Mouse (Mus musculus) lung, postnatal 0 days (tissue): Measurements from ENCODE around the gene Adk. TPM values are rescaled to one million over a fixed set of nuclear protein-coding genes. Genes with fewer than 3 reads are reported as not detected.

Experiments used
- ATAC-seq: fragments of 200-750 bp; cut with Nextera tagmentation; 2 replicates; pipeline ENCODE4 v1.8.0; 2017; ENCODE audit warnings: moderate library complexity
- DNase-seq: peaks from one replicate; pipeline ENCODE4 v3.0.0-alpha.2; 2016; ENCODE audit warnings: low spot score
- H3K27ac ChIP-seq: fragments of 300-500 bp; sonication (generic); 2 replicates; pipeline ENCODE4 v1.5.1; 2014; ENCODE audit warnings: antibody characterized with exemption, mild to moderate bottlenecking, low read length, mixed read lengths
- H3K27me3 ChIP-seq: fragments of 300-500 bp; sonication (generic); replicated peaks from 2 replicates; pipeline ENCODE4 v1.6.1; 2014; ENCODE audit warnings: low read length, mixed read lengths; ENCODE audit not compliant: insufficient read depth
- H3K36me3 ChIP-seq: fragments of 300-500 bp; sonication (generic); 2 replicates; pipeline ENCODE4 v1.6.1; 2014; ENCODE audit warnings: low read length, mixed read lengths; ENCODE audit not compliant: insufficient read depth
- H3K4me1 ChIP-seq: fragments of 300-500 bp; sonication (generic); 2 replicates; pipeline ENCODE4 v1.6.1; 2014; ENCODE audit warnings: antibody characterized with exemption, low read depth, low read length, mixed read lengths; ENCODE audit not compliant: insufficient read depth
- H3K4me2 ChIP-seq: fragments of 300-500 bp; sonication (generic); replicated peaks from 2 replicates; pipeline ENCODE4 v1.6.1; 2014; ENCODE audit warnings: low read depth, mild to moderate bottlenecking, low read length, moderate library complexity, mixed read lengths
- H3K4me3 ChIP-seq: fragments of 300-500 bp; sonication (generic); 2 replicates; pipeline ENCODE4 v1.5.1; 2014; ENCODE audit warnings: low read depth, low read length
- H3K9ac ChIP-seq: fragments of 300-500 bp; sonication (generic); replicated peaks from 2 replicates; pipeline ENCODE4 v1.6.1; 2014; ENCODE audit warnings: low read depth, mild to moderate bottlenecking
- H3K9me3 ChIP-seq: fragments of 300-500 bp; sonication (generic); 2 replicates; pipeline ENCODE4 v1.6.1; 2016; ENCODE audit warnings: low read length, mixed read lengths
- CTCF ChIP-seq: IDR thresholded peaks from 2 replicates; pipeline ENCODE4 v1.5.1; 2016; ENCODE audit warnings: antibody characterized with exemption, mild to moderate bottlenecking
- EP300 ChIP-seq: IDR thresholded peaks from 2 replicates; pipeline ENCODE4 v1.6.1; 2016; ENCODE audit warnings: antibody characterized with exemption, mild to moderate bottlenecking, control low read depth
- WGBS: fragments of 180-500 bp; shearing (Covaris S2); extraction: QIAGEN DNeasy Blood & Tissue Kit; methylation state at CpG from one replicate; pipeline ENCODE4 v1.1.7; 2014; 5-methylcytosine and 5-hydroxymethylcytosine counted together
- polyA plus RNA-seq: library from polyadenylated mRNA; unstranded; fragments of >200 nt; fragmentation: Nextera tagmentation; extraction: Ambion mirVana; gene quantifications from 2 replicates; pipeline ENCODE4 v1.2.1, GENCODE M21; 2015

Adk gene
- polyA plus RNA-seq, 1 experiment from 2014 or later = 238 TPM

DNA sequence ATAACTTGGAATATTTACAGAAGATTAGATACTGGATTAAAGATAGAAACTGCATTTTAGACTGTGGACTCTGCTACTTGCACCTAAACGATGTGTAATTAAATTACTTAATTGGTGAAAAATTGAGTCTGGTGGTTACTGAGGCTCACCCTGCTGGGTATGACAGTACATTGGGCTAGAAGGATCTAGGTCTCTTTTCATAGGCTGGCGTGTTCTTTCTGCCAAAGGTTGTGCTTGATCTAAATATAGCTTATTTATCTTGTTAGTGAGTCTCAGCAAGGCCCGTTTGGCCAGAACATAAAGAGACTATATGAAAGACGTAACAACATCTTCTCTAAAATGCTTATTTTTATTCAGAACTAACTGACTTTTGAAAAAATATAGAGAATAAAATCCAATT lies 65.7 kb downstream of the Adk start:
- no peak for ATAC-seq
- H3K36me3 ChIP-seq = no peaks in the 10 kb centered on the region
- H3K27ac ChIP-seq = no peak overlapping the region
- H3K9me3 ChIP-seq = no peaks in the 10 kb centered on the region
- no peak overlapping the region for H3K4me2 ChIP-seq
- H3K4me1 ChIP-seq = no peaks in the 10 kb centered on the region
- WGBS = 65% methylated on average over 4 of the region's 4 CpGs
- H3K9ac ChIP-seq = no peak overlapping the region
- TF ChIP-seq EP300 (no peak), CTCF (no peak)
- no peak overlapping the region for H3K4me3 ChIP-seq
- H3K27me3 ChIP-seq = no peaks in the 10 kb centered on the region
- no peak for DNase-seq

DNA sequence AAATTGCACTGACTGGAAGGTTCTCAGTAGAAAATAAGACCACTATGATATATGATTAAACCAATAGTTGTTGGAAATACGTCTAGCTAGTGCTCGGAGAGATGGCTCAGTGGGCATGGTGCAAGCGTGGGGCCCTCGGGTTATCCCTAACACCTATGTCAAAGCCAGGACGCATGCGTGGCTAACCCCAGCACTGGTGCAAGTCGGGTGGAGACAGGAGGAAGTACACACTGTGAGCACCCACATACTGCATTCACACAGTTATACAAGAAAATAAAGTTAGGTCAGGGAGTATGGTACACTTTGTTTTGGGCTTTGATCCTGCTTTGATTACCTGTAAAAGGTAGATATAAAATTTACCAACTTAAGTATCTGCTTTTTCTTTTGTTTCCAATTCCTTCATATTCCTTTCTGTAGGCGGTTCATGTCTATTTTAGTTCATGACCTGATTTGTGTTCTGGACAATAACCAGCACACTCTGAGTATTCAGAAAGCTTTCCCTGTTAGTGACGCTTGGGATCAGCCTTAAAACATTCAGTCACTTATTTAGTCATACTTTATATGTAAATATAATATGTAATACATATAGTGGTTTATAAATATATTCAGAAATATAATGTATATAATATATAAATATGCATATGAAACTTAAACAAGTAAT lies 67.4 kb downstream of the Adk start:
- no peak for ATAC-seq
- no peaks in the 10 kb centered on the region for H3K9me3 ChIP-seq
- DNase-seq = no peak
- H3K4me3 ChIP-seq = no peak overlapping the region
- H3K4me2 ChIP-seq = no peak overlapping the region
- 84% methylated on average over 9 of the region's 9 CpGs for WGBS
- H3K9ac ChIP-seq = no peak overlapping the region
- no peak overlapping the region for H3K27ac ChIP-seq
- H3K27me3 ChIP-seq = no peaks in the 10 kb centered on the region
- H3K36me3 ChIP-seq = no peaks in the 10 kb centered on the region
- H3K4me1 ChIP-seq = no peaks in the 10 kb centered on the region
- TF ChIP-seq CTCF (no peak), EP300 (no peak)

DNA sequence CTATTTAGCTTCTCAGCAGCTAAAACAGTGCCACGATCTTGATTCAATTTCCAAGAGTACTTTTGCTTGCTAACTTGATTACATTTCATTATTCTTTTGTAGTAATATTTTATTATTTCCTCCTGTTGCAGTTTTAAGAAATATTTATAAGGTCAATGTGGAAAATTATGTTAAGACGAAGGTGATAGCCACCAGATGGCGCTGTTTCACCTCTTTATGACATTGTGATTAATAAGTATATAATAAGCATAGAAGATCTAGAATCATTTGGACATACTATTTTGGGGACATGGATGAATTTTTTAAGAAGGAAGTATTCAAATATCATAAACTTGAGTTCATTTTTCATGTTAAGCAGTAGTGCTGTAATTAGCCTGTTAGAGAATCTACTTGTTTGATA lies 68.1 kb downstream of the Adk start:
- no peak overlapping the region for H3K9ac ChIP-seq
- DNase-seq = peak; percentile 75

DNA sequence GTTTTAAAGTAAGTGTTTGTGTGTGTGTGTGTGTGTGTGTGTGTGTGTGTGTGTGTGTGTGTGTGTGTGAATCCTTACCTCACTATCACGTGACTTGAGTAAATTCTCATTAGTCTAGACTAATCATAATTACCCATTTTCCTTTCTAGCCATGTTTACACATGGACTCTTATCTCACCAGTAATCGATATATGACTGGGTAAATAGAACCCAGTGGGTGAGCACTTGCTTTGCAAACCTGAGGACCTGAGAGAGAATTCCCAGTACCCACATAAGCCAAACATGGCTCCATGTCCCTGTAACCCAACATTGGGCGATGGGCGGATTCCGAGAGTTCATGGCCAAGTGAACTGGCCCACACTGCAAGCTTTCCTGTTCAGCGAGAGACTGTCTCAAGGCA lies 74.8 kb downstream of the Adk start:
- no peaks in the 10 kb centered on the region for H3K36me3 ChIP-seq
- H3K9ac ChIP-seq = no peak overlapping the region
- H3K9me3 ChIP-seq = no peaks in the 10 kb centered on the region
- no peaks in the 10 kb centered on the region for H3K27me3 ChIP-seq
- no peaks in the 10 kb centered on the region for H3K4me1 ChIP-seq
- H3K4me2 ChIP-seq = no peak overlapping the region
- 82% methylated on average over 6 of the region's 6 CpGs for WGBS
- no peak for TF ChIP-seq EP300
- no peak for TF ChIP-seq CTCF
- DNase-seq (no peak), ATAC-seq (no peak)
- no peak overlapping the region for H3K4me3 ChIP-seq
- H3K27ac ChIP-seq = no peak overlapping the region

More for the DNA sequence above, 68.1 kb downstream of the Adk start:
- TF ChIP-seq EP300 (no peak), CTCF (peak; percentile 71)
- Histone ChIP-seq H3K4me3 (no peak overlapping the region), H3K36me3 (no peaks in the 10 kb centered on the region), H3K4me2 (no peak overlapping the region), H3K27ac (no peak overlapping the region), H3K4me1 (no peaks in the 10 kb centered on the region), H3K27me3 (no peaks in the 10 kb centered on the region), H3K9me3 (no peaks in the 10 kb centered on the region)
- ATAC-seq = no peak
- 27% methylated on average over 3 of the region's 3 CpGs for WGBS

DNA sequence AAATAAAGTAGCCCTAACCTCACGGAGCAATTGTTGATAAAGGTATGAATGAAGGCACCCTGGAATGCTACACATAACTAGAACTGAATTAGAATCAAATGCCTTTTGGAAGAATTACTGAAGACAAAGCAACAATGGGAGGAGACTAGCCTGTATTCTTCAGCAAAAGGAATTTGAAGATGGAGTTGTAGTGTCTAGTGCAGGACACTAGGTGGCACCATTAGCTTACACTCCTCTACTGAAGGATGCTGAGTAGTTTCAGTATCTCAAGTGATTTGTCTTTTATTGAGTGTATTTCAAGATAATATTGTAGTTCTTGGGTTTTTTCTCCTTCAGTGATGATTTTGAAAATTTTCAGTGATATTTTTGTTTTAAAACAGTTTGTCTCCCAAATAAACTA lies 84.5 kb downstream of the Adk start:
- Histone ChIP-seq H3K4me3 (no peak overlapping the region), H3K4me2 (no peak overlapping the region), H3K9me3 (no peaks in the 10 kb centered on the region), H3K27ac (no peak overlapping the region), H3K36me3 (no peaks in the 10 kb centered on the region), H3K4me1 (no peaks in the 10 kb centered on the region), H3K9ac (no peak overlapping the region), H3K27me3 (no peaks in the 10 kb centered on the region)
- peak; percentile 91 for DNase-seq
- ATAC-seq = peak; percentile 48; the same call in 1 of the 2 replicates
- WGBS = 36% methylated on average over 1 of the region's 1 CpGs
- TF ChIP-seq CTCF = peak; percentile 94
- TF ChIP-seq EP300 = no peak

DNA sequence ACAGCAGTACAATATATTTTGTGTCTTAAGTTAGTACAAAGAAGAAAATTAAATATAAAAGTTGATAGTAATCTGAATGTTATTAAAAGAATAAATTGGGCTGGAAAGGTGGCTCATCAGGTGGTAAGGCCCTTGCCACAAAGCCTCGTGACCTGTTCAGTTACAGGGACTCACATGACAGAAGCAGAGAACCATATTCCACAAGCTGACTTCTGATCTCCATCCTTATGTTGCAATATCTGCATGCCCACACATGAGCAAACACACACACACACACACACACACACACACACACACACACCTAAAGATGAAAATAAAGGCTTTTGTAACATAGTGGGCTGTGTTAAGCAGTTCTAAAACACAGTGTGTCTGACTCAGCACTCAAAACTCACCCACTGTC lies 90.2 kb downstream of the Adk start:
- Histone ChIP-seq H3K9ac (no peak overlapping the region), H3K36me3 (no peaks in the 10 kb centered on the region), H3K27me3 (no peaks in the 10 kb centered on the region), H3K9me3 (no peaks in the 10 kb centered on the region), H3K27ac (no peak overlapping the region), H3K4me1 (no peaks in the 10 kb centered on the region), H3K4me2 (no peak overlapping the region), H3K4me3 (no peak overlapping the region)
- ATAC-seq (no peak), DNase-seq (no peak)
- 86% methylated on average over 1 of the region's 1 CpGs for WGBS
- TF ChIP-seq EP300 (no peak), CTCF (no peak)
